Mouse (Mus musculus) intestine, embryonic 14.5 days (tissue): ENCODE measurements at regions not wholly inside any gene's neighbourhood (a gene's known extent, or its start where the extent isn't known, plus 50 kb on each side); places are given as distances from the start of the nearest gene placed in this dataset.

ENCODE experiments used
- ATAC-seq: fragments of 200-750 bp; cut with Nextera tagmentation; replicated peaks from 2 replicates; pipeline ENCODE4 v1.8.0; 2017; ENCODE audit warnings: low read depth, moderate number of reproducible peaks, moderate TSS enrichment, moderate library complexity; ENCODE audit not compliant: low FRiP score, low TSS enrichment
- DNase-seq: peaks from one replicate; pipeline ENCODE4 v3.0.0-alpha.2; 2018; ENCODE audit warnings: low spot score
- H3K27ac ChIP-seq: fragments of 300-500 bp; sonication (generic); 2 replicates; pipeline ENCODE4 v1.5.1; 2014; ENCODE audit warnings: low read depth, mild to moderate bottlenecking, control low read depth
- H3K27me3 ChIP-seq: fragments of 300-500 bp; sonication (generic); replicated peaks from 2 replicates; pipeline ENCODE4 v1.6.1; 2014; ENCODE audit warnings: low read length, control low read depth; ENCODE audit not compliant: control insufficient read depth, insufficient read depth
- H3K36me3 ChIP-seq: fragments of 300-500 bp; sonication (generic); 2 replicates; pipeline ENCODE4 v1.6.1; 2014; ENCODE audit warnings: low read length, control low read depth; ENCODE audit not compliant: control insufficient read depth, insufficient read depth
- H3K4me1 ChIP-seq: fragments of 300-500 bp; sonication (generic); replicated peaks from 2 replicates; pipeline ENCODE4 v1.6.1; 2014; ENCODE audit warnings: low read length, control low read depth, mixed read lengths; ENCODE audit not compliant: control insufficient read depth, insufficient read depth
- H3K4me2 ChIP-seq: fragments of 300-500 bp; sonication (generic); 2 replicates; pipeline ENCODE4 v1.6.1; 2014; ENCODE audit warnings: low read length
- H3K4me3 ChIP-seq: fragments of 300-500 bp; sonication (generic); 2 replicates; pipeline ENCODE4 v1.5.1; 2014; ENCODE audit warnings: low read depth, low read length, control low read depth, mixed read lengths
- H3K9ac ChIP-seq: fragments of 300-500 bp; sonication (generic); 2 replicates; pipeline ENCODE4 v1.6.1; 2014; ENCODE audit warnings: mild to moderate bottlenecking, low read length
- H3K9me3 ChIP-seq: fragments of 300-500 bp; sonication (generic); 2 replicates; pipeline ENCODE4 v1.6.1; 2016; ENCODE audit warnings: low read length, control low read depth; ENCODE audit not compliant: control insufficient read depth
- WGBS: fragments of 180-500 bp; shearing (Covaris S2); extraction: QIAGEN DNeasy Blood & Tissue Kit; methylation state at CpG from one replicate; pipeline ENCODE4 v1.1.7; 2014; 5-methylcytosine and 5-hydroxymethylcytosine counted together

GRCm38 (mm10) chr5:106162981-106163653, 286.8 kb downstream of the Zfp326 start:
- 54% methylated on average over 12 of the region's 12 CpGs for WGBS
- no peak for ATAC-seq
- Histone ChIP-seq H3K4me3 (no peak overlapping the region), H3K9me3 (peaks cover 4% of the 10 kb centered on the region; the same call in 1 of the 2 replicates), H3K27ac (no peak overlapping the region), H3K4me1 (0 out of 2 replicates have a peak, but pooled peaks cover 4% of the 10 kb centered on the region), H3K27me3 (no peaks in the 10 kb centered on the region), H3K4me2 (no peak overlapping the region), H3K36me3 (no peaks in the 10 kb centered on the region), H3K9ac (no peak overlapping the region)
- DNase-seq, result no peak

GRCm38 (mm10) chr5:106139109-106139508, 262.7 kb downstream of the Zfp326 start:
- DNase-seq (peak; percentile 18), ATAC-seq (no peak)
- H3K9me3 ChIP-seq, result no peaks in the 10 kb centered on the region
- H3K4me2 ChIP-seq, result no peak overlapping the region
- H3K4me1 ChIP-seq, result no peaks in the 10 kb centered on the region
- H3K9ac ChIP-seq, result no peak overlapping the region
- no peak overlapping the region for H3K27ac ChIP-seq
- H3K4me3 ChIP-seq, result no peak overlapping the region
- H3K36me3 ChIP-seq, result no peaks in the 10 kb centered on the region
- no peaks in the 10 kb centered on the region for H3K27me3 ChIP-seq

- no peaks in the 10 kb centered on the region for H3K4me1 ChIP-seq
- 48% methylated on average over 3 of the region's 3 CpGs for WGBS
- H3K9ac ChIP-seq, result no peak overlapping the region
- ATAC-seq (no peak), DNase-seq (no peak)
- H3K9me3 ChIP-seq, result no peaks in the 10 kb centered on the region
- H3K27me3 ChIP-seq, result no peaks in the 10 kb centered on the region
- H3K4me3 ChIP-seq, result no peak overlapping the region
- H3K36me3 ChIP-seq, result no peaks in the 10 kb centered on the region
- no peak overlapping the region for H3K4me2 ChIP-seq
- no peak overlapping the region for H3K27ac ChIP-seq
Observed at GRCm38 (mm10) chr5:106122928-106123327, 246.6 kb downstream of the Zfp326 start.

- Histone ChIP-seq H3K27ac (no peak overlapping the region), H3K4me2 (no peak overlapping the region), H3K27me3 (no peaks in the 10 kb centered on the region), H3K4me1 (no peaks in the 10 kb centered on the region), H3K9me3 (no peaks in the 10 kb centered on the region), H3K9ac (no peak overlapping the region), H3K4me3 (no peak overlapping the region), H3K36me3 (no peaks in the 10 kb centered on the region)
- DNase-seq, result no peak
- ATAC-seq, result no peak; the same call in 1 of the 2 replicates
- WGBS, result 21% methylated on average over 1 of the region's 1 CpGs
Observed at GRCm38 (mm10) chr5:106119584-106119983, 243.2 kb downstream of the Zfp326 start.

GRCm38 (mm10) chr5:106113186-106113585, 236.8 kb downstream of the Zfp326 start:
- no peaks in the 10 kb centered on the region for H3K27me3 ChIP-seq
- H3K4me1 ChIP-seq, result no peaks in the 10 kb centered on the region
- no peaks in the 10 kb centered on the region for H3K9me3 ChIP-seq

GRCm38 (mm10) chr5:106108474-106108971, 232.2 kb downstream of the Zfp326 start:
- Histone ChIP-seq H3K9me3 (no peaks in the 10 kb centered on the region), H3K9ac (no peak overlapping the region), H3K4me3 (no peak overlapping the region), H3K4me2 (no peak overlapping the region), H3K27ac (no peak overlapping the region), H3K36me3 (no peaks in the 10 kb centered on the region), H3K4me1 (no peaks in the 10 kb centered on the region), H3K27me3 (no peaks in the 10 kb centered on the region)
- no peak for DNase-seq
- WGBS, result 52% methylated on average over 8 of the region's 8 CpGs
- ATAC-seq, result no peak

More at GRCm38 (mm10) chr5:106113186-106113585, 236.8 kb downstream of the Zfp326 start:
- H3K27ac ChIP-seq, result no peak overlapping the region
- no peak overlapping the region for H3K9ac ChIP-seq
- no peak overlapping the region for H3K4me2 ChIP-seq
- H3K36me3 ChIP-seq, result no peaks in the 10 kb centered on the region
- ATAC-seq (no peak), DNase-seq (no peak)
- 64% methylated on average over 3 of the region's 3 CpGs for WGBS
- no peak overlapping the region for H3K4me3 ChIP-seq

- Histone ChIP-seq H3K27me3 (no peaks in the 10 kb centered on the region), H3K4me2 (no peak overlapping the region), H3K4me1 (no peaks in the 10 kb centered on the region), H3K9ac (no peak overlapping the region), H3K4me3 (no peak overlapping the region), H3K36me3 (no peaks in the 10 kb centered on the region), H3K9me3 (no peaks in the 10 kb centered on the region), H3K27ac (no peak overlapping the region)
- WGBS, result 85% methylated on average over 4 of the region's 4 CpGs
- ATAC-seq (no peak), DNase-seq (no peak)
Observed at GRCm38 (mm10) chr5:106102255-106102654, 225.9 kb downstream of the Zfp326 start.

GRCm38 (mm10) chr5:106098887-106099286, 222.5 kb downstream of the Zfp326 start:
- 74% methylated on average over 8 of the region's 8 CpGs for WGBS
- H3K4me1 ChIP-seq, result no peaks in the 10 kb centered on the region
- no peak overlapping the region for H3K27ac ChIP-seq
- DNase-seq (no peak), ATAC-seq (no peak)
- no peaks in the 10 kb centered on the region for H3K36me3 ChIP-seq
- no peak overlapping the region for H3K9ac ChIP-seq
- no peak overlapping the region for H3K4me2 ChIP-seq
- H3K27me3 ChIP-seq, result no peaks in the 10 kb centered on the region
- no peaks in the 10 kb centered on the region for H3K9me3 ChIP-seq
- H3K4me3 ChIP-seq, result no peak overlapping the region

GRCm38 (mm10) chr5:106089332-106089731, 213.0 kb downstream of the Zfp326 start:
- 76% methylated on average over 7 of the region's 7 CpGs for WGBS
- DNase-seq (no peak), ATAC-seq (no peak)
- Histone ChIP-seq H3K27me3 (no peaks in the 10 kb centered on the region), H3K9me3 (peaks cover 5% of the 10 kb centered on the region; the same call in 1 of the 2 replicates), H3K36me3 (no peaks in the 10 kb centered on the region), H3K4me1 (no peaks in the 10 kb centered on the region), H3K9ac (no peak overlapping the region), H3K4me3 (no peak overlapping the region), H3K4me2 (no peak overlapping the region), H3K27ac (no peak overlapping the region)
